Mouse (Mus musculus): Measurements from ENCODE around the gene Tut1.

The Tut1 gene

GRCm38 (mm10) chr19:8982303-8983149 lies 28.9 kb downstream of the Tut1 start:
- no peak for DNase-seq (ENCODE audit: extremely low spot score)

- DNase-seq (ENCODE audit: extremely low spot score): no peak
Observed at GRCm38 (mm10) chr19:8983150-8983650, 29.6 kb downstream of the Tut1 start.

GRCm38 (mm10) chr19:8984255-8984868 lies 30.7 kb downstream of the Tut1 start:
- DNase-seq (ENCODE audit: extremely low spot score): peak; percentile 74

GRCm38 (mm10) chr19:8985891-8986290 lies 32.2 kb downstream of the Tut1 start:
- no peak for DNase-seq (ENCODE audit: extremely low spot score)

GRCm38 (mm10) chr19:8987816-8988215 lies 34.2 kb downstream of the Tut1 start:
- DNase-seq (ENCODE audit: extremely low spot score): no peak

GRCm38 (mm10) chr19:8988346-8989065 lies 34.9 kb downstream of the Tut1 start:
- no peak for DNase-seq (ENCODE audit: extremely low spot score)

- peak; percentile 68 for DNase-seq (ENCODE audit: extremely low spot score)
Observed at GRCm38 (mm10) chr19:8989066-8989566, 35.5 kb downstream of the Tut1 start, which contains the start of gene Ahnak. Gene Ahnak (plus strand): TSS chr19:8989284.

GRCm38 (mm10) chr19:8989567-8990431 lies 36.2 kb downstream of the Tut1 start:
- peak; percentile 79 for DNase-seq (ENCODE audit: extremely low spot score)

GRCm38 (mm10) chr19:8990432-8991102 lies 36.9 kb downstream of the Tut1 start:
- DNase-seq (ENCODE audit: extremely low spot score): no peak

- DNase-seq (ENCODE audit: extremely low spot score): no peak
Observed at GRCm38 (mm10) chr19:8991245-8991870, 37.7 kb downstream of the Tut1 start.

GRCm38 (mm10) chr19:8991871-8992735 lies 38.5 kb downstream of the Tut1 start:
- DNase-seq (ENCODE audit: extremely low spot score): no peak

GRCm38 (mm10) chr19:8992769-8993624 lies 39.4 kb downstream of the Tut1 start:
- peak; percentile 80 for DNase-seq (ENCODE audit: extremely low spot score)

GRCm38 (mm10) chr19:8993625-8993912 lies 39.9 kb downstream of the Tut1 start:
- DNase-seq (ENCODE audit: extremely low spot score): no peak

GRCm38 (mm10) chr19:8994813-8995607 lies 41.4 kb downstream of the Tut1 start:
- DNase-seq (ENCODE audit: extremely low spot score): no peak

GRCm38 (mm10) chr19:8996601-8997000 lies 43.0 kb downstream of the Tut1 start:
- DNase-seq (ENCODE audit: extremely low spot score): no peak

GRCm38 (mm10) chr19:8997546-8997945 lies 43.9 kb downstream of the Tut1 start:
- no peak for DNase-seq (ENCODE audit: extremely low spot score)

- no peak for DNase-seq (ENCODE audit: extremely low spot score)
Observed at GRCm38 (mm10) chr19:8998546-8998945, 44.9 kb downstream of the Tut1 start.

GRCm38 (mm10) chr19:8999223-8999622 lies 45.6 kb downstream of the Tut1 start:
- no peak for DNase-seq (ENCODE audit: extremely low spot score)
